Mouse (Mus musculus) Muller cell, postnatal 12 days (primary cell): ENCODE results near the gene Olfr522.

Experiments
- DNase-seq: peaks from one replicate; pipeline ENCODE4 v3.0.0-alpha.2; 2015; ENCODE audit errors: inconsistent ontology term

The Olfr522 gene

DNA sequence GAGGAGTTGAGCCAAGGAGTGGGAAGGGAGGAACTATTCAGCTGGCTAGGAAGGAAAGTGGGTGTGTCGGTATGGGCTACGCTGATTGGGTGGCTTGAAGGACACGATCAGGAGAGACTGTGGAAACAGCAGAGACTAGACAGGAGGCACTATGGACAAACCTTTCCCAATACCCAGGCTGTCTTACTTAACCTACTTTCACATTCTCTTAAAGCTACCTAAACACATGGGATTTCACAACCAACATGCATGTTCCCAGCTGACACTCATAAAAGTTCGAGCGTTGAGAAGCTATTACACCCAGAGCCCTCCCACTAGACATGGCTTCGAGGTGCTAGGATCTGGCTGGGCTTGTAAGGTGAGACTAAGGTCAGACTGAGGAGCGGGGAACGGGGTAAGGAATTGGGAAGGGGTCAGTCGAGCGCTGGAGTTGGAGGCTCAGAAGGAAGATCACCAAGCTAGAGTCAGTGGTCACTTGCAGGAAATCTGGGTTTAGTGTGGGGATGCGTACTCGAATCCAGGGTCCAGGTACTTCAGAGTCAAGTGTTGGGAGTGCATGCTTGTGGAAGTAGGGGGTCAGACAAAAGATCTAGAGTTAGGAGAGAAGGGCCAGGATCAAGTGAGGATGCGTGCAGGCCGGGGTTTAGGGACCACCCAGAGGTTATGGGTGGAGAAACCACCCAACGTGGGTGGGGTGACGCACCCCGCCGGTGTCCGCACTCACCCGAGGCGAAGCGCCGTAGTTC, 48.8 kb downstream of the Olfr522 start, which contains the start of gene Paox:
Gene Paox, plus strand, starts transcription at position 217 of the 746 bp plus-strand sequence.
- peak; percentile 72 for DNase-seq

DNA sequence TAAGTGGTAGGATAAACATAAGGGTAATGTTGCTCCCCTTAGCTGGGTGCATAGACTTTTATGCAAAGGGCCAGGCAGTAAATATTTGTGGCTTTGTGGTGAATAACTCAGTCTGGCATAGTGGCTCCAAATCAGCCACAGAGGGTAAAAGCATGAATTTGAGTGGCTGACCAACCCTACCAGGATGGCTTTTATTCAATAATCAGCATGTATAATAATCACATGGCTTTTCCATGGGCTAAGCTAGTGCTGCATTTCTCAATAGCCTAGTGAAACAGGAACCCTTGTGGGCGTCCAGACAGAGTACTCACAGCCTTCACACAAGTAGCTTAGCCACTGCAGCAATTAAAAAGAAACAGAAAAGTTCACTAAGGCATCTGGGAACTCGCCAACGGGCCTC, 52.6 kb downstream of the Olfr522 start:
- DNase-seq = peak; percentile 74
